Mouse (Mus musculus): ENCODE results near the gene Rhobtb3.
A peak's percentile ranks its signal among the peaks of the same experiment; 100 is the strongest.

Rhobtb3 gene

GRCm38 (mm10) chr13:75859264-75859844 is 84.4 kb downstream of the Rhobtb3 start:
- ATAC-seq (ENCODE audit: insufficient number of reproducible peaks, low FRiP score, low TSS enrichment): no peak

- no peak for ATAC-seq (ENCODE audit: insufficient number of reproducible peaks, low FRiP score, low TSS enrichment)
Observed at GRCm38 (mm10) chr13:75853118-75853517, 90.6 kb downstream of the Rhobtb3 start.

- no peak for ATAC-seq (ENCODE audit: insufficient number of reproducible peaks, low FRiP score, low TSS enrichment)
Observed at GRCm38 (mm10) chr13:75852027-75852426, 91.7 kb downstream of the Rhobtb3 start.

GRCm38 (mm10) chr13:75847027-75847426 is 96.7 kb downstream of the Rhobtb3 start:
- no peak for ATAC-seq (ENCODE audit: insufficient number of reproducible peaks, low FRiP score, low TSS enrichment)

GRCm38 (mm10) chr13:75845519-75846166 is 98.1 kb downstream of the Rhobtb3 start:
- no peak for ATAC-seq (ENCODE audit: insufficient number of reproducible peaks, low FRiP score, low TSS enrichment)

GRCm38 (mm10) chr13:75844833-75845518 is 98.7 kb downstream of the Rhobtb3 start:
- ATAC-seq (ENCODE audit: insufficient number of reproducible peaks, low FRiP score, low TSS enrichment): no peak

- ATAC-seq (ENCODE audit: insufficient number of reproducible peaks, low FRiP score, low TSS enrichment): no peak
Observed at GRCm38 (mm10) chr13:75843993-75844683, 99.6 kb downstream of the Rhobtb3 start.

- ATAC-seq (ENCODE audit: insufficient number of reproducible peaks, low FRiP score, low TSS enrichment): no peak
Observed at GRCm38 (mm10) chr13:75843331-75843730, 100.4 kb downstream of the Rhobtb3 start.

- no peak for ATAC-seq (ENCODE audit: insufficient number of reproducible peaks, low FRiP score, low TSS enrichment)
Observed at GRCm38 (mm10) chr13:75841950-75842349, 101.8 kb downstream of the Rhobtb3 start.

GRCm38 (mm10) chr13:75840752-75841285 is 102.9 kb downstream of the Rhobtb3 start:
- ATAC-seq (ENCODE audit: insufficient number of reproducible peaks, low FRiP score, low TSS enrichment): no peak

GRCm38 (mm10) chr13:75839719-75840481 is 103.8 kb downstream of the Rhobtb3 start, which contains the start of gene Glrx:
Gene Glrx (plus strand): TSS chr13:75839868.
- ATAC-seq (ENCODE audit: insufficient number of reproducible peaks, low FRiP score, low TSS enrichment): peak; percentile 91

GRCm38 (mm10) chr13:75838506-75838905 is 105.2 kb downstream of the Rhobtb3 start:
- no peak for ATAC-seq (ENCODE audit: insufficient number of reproducible peaks, low FRiP score, low TSS enrichment)

- ATAC-seq (ENCODE audit: insufficient number of reproducible peaks, low FRiP score, low TSS enrichment): no peak
Observed at GRCm38 (mm10) chr13:75835461-75835860, 108.3 kb downstream of the Rhobtb3 start.

- ATAC-seq (ENCODE audit: insufficient number of reproducible peaks, low FRiP score, low TSS enrichment): no peak
Observed at GRCm38 (mm10) chr13:75833499-75833898, 110.2 kb downstream of the Rhobtb3 start.

- no peak for ATAC-seq (ENCODE audit: insufficient number of reproducible peaks, low FRiP score, low TSS enrichment)
Observed at GRCm38 (mm10) chr13:75832697-75833096, 111.0 kb downstream of the Rhobtb3 start.

GRCm38 (mm10) chr13:75831710-75832109 is 112.0 kb downstream of the Rhobtb3 start:
- ATAC-seq (ENCODE audit: insufficient number of reproducible peaks, low FRiP score, low TSS enrichment): no peak

GRCm38 (mm10) chr13:75830708-75831107 is 113.0 kb downstream of the Rhobtb3 start:
- no peak for ATAC-seq (ENCODE audit: insufficient number of reproducible peaks, low FRiP score, low TSS enrichment)

- ATAC-seq (ENCODE audit: insufficient number of reproducible peaks, low FRiP score, low TSS enrichment): no peak
Observed at GRCm38 (mm10) chr13:75825388-75825787, 118.3 kb downstream of the Rhobtb3 start.

GRCm38 (mm10) chr13:75824611-75825319 is 119.0 kb downstream of the Rhobtb3 start:
- ATAC-seq (ENCODE audit: insufficient number of reproducible peaks, low FRiP score, low TSS enrichment): no peak
